Mouse (Mus musculus) megakaryocyte, embryonic 14.5 days (primary cell): Measurements from ENCODE around the gene Tmem242. TPM values are rescaled to one million over a fixed set of nuclear protein-coding genes. Genes with fewer than 3 reads are reported as not detected.
"Not testable (repeated sequence)": the region's sequence is repeated elsewhere in the genome, so short reads cannot be mapped to it uniquely, and the experiment has no call there.

ENCODE experiments used
- H3K27me3 ChIP-seq: replicated peaks from 2 replicates; pipeline ENCODE3; 2012; ENCODE audit warnings: inconsistent platforms
- H3K36me3 ChIP-seq: replicated peaks from 2 replicates; pipeline ENCODE3; 2012; ENCODE audit warnings: low read length, inconsistent platforms, mixed read lengths
- H3K4me1 ChIP-seq: 2 replicates; pipeline ENCODE4 v1.6.1; 2012; ENCODE audit warnings: inconsistent platforms
- H3K4me3 ChIP-seq: replicated peaks from 2 replicates; pipeline ENCODE3; 2012; ENCODE audit warnings: moderate library complexity, mild to moderate bottlenecking, inconsistent platforms
- H3K9me3 ChIP-seq: 2 replicates; pipeline ENCODE4 v1.6.1; 2012; ENCODE audit warnings: inconsistent platforms
- FLI1 ChIP-seq: IDR thresholded peaks from 2 replicates; pipeline ENCODE4 v1.6.1; 2012; ENCODE audit warnings: low read length, inconsistent platforms, mixed read lengths
- GATA1 ChIP-seq: IDR thresholded peaks from 3 replicates; pipeline ENCODE4 v1.6.1; 2012; ENCODE audit warnings: mixed read lengths, low read length, inconsistent platforms, borderline replicate concordance
- polyA plus RNA-seq: library from polyadenylated mRNA; stranded (reverse); fragments of >175 nt; gene quantifications from 2 replicates; pipeline ENCODE4 v1.2.3, GENCODE M21; 2012; ENCODE audit warnings: low replicate concordance; ENCODE audit not compliant: insufficient read depth

Tmem242 gene
- polyA plus RNA-seq, 1 experiment, result 50.8 TPM

- TF ChIP-seq GATA1, result no peak
- no peak for TF ChIP-seq FLI1
- 0 out of 2 replicates have a peak, but pooled peaks cover 3% of the 10 kb centered on the region for H3K9me3 ChIP-seq
- peaks cover 23% of the 10 kb centered on the region for H3K4me1 ChIP-seq
- H3K4me3 ChIP-seq, result no peak overlapping the region
- H3K27me3 ChIP-seq, result peaks cover 15% of the 10 kb centered on the region
- H3K36me3 ChIP-seq, result peaks cover under 1% of the 10 kb centered on the region
Observed at GRCm38 (mm10) chr17:5443751-5444150, 3.7 kb upstream of the Tmem242 start.

- peaks cover 10% of the 10 kb centered on the region for H3K27me3 ChIP-seq
- no peak for TF ChIP-seq GATA1
- no peak for TF ChIP-seq FLI1
- peaks cover 5% of the 10 kb centered on the region for H3K36me3 ChIP-seq
- H3K4me1 ChIP-seq, result peaks cover 28% of the 10 kb centered on the region
- H3K4me3 ChIP-seq, result no peak overlapping the region
- 0 out of 2 replicates have a peak, but pooled peaks cover 3% of the 10 kb centered on the region for H3K9me3 ChIP-seq
Observed at GRCm38 (mm10) chr17:5443260-5443659, 3.2 kb upstream of the Tmem242 start.

GRCm38 (mm10) chr17:5442403-5442802 lies 2.3 kb upstream of the Tmem242 start:
- Histone ChIP-seq H3K36me3 (peaks cover 14% of the 10 kb centered on the region), H3K4me1 (peaks cover 36% of the 10 kb centered on the region)
- not testable (repeated sequence) for H3K4me3 ChIP-seq, H3K9me3 ChIP-seq, H3K27me3 ChIP-seq

- 0 out of 2 replicates have a peak, but pooled peaks cover 3% of the 10 kb centered on the region for H3K9me3 ChIP-seq
- H3K36me3 ChIP-seq, result peaks cover 34% of the 10 kb centered on the region
- TF ChIP-seq FLI1, result no peak
- no peak for TF ChIP-seq GATA1
- peaks cover 3% of the 10 kb centered on the region for H3K27me3 ChIP-seq
- H3K4me1 ChIP-seq, result peaks cover 30% of the 10 kb centered on the region
- H3K4me3 ChIP-seq, result peak overlapping the region; percentile 94
Observed at GRCm38 (mm10) chr17:5439831-5440158, 264 bp downstream of the Tmem242 start.

GRCm38 (mm10) chr17:5429772-5430133 lies 10.3 kb downstream of the Tmem242 start:
- Histone ChIP-seq H3K4me3 (no peak overlapping the region), H3K27me3 (no peaks in the 10 kb centered on the region), H3K4me1 (peaks cover 33% of the 10 kb centered on the region), H3K9me3 (no peaks in the 10 kb centered on the region), H3K36me3 (peaks cover 73% of the 10 kb centered on the region)
- TF ChIP-seq FLI1 (no peak), GATA1 (no peak)

- no peaks in the 10 kb centered on the region for H3K9me3 ChIP-seq
- peaks cover 38% of the 10 kb centered on the region for H3K4me1 ChIP-seq
- H3K4me3 ChIP-seq, result no peak overlapping the region
- no peak for TF ChIP-seq GATA1
- TF ChIP-seq FLI1, result no peak
- peaks cover 70% of the 10 kb centered on the region for H3K36me3 ChIP-seq
- no peaks in the 10 kb centered on the region for H3K27me3 ChIP-seq
Observed at GRCm38 (mm10) chr17:5429090-5429771, 10.8 kb downstream of the Tmem242 start.

GRCm38 (mm10) chr17:5425204-5425603 lies 14.9 kb downstream of the Tmem242 start:
- Histone ChIP-seq H3K27me3 (no peaks in the 10 kb centered on the region), H3K36me3 (peaks cover 66% of the 10 kb centered on the region), H3K4me1 (peaks cover 74% of the 10 kb centered on the region), H3K4me3 (peak overlapping the region; percentile 47), H3K9me3 (no peaks in the 10 kb centered on the region)
- TF ChIP-seq GATA1 (peak; percentile 12; the same call in 1 of the 3 replicates), FLI1 (no peak)

- Histone ChIP-seq H3K4me3 (no peak overlapping the region), H3K9me3 (no peaks in the 10 kb centered on the region), H3K4me1 (peaks cover 74% of the 10 kb centered on the region), H3K36me3 (peaks cover 68% of the 10 kb centered on the region), H3K27me3 (no peaks in the 10 kb centered on the region)
- TF ChIP-seq GATA1 (no peak), FLI1 (no peak)
Observed at GRCm38 (mm10) chr17:5424156-5424555, 15.9 kb downstream of the Tmem242 start.

GRCm38 (mm10) chr17:5421835-5422234 lies 18.2 kb downstream of the Tmem242 start:
- no peak for TF ChIP-seq GATA1
- Histone ChIP-seq H3K9me3 (peaks cover 11% of the 10 kb centered on the region), H3K27me3 (no peaks in the 10 kb centered on the region), H3K36me3 (peaks cover 72% of the 10 kb centered on the region), H3K4me1 (peaks cover 80% of the 10 kb centered on the region), H3K4me3 (no peak overlapping the region)

GRCm38 (mm10) chr17:5419771-5420518 lies 20.1 kb downstream of the Tmem242 start:
- no peak overlapping the region for H3K4me3 ChIP-seq
- TF ChIP-seq GATA1, result no peak
- no peak for TF ChIP-seq FLI1
- H3K9me3 ChIP-seq, result peaks cover 11% of the 10 kb centered on the region
- H3K36me3 ChIP-seq, result peaks cover 87% of the 10 kb centered on the region
- H3K27me3 ChIP-seq, result no peaks in the 10 kb centered on the region
- peaks cover 79% of the 10 kb centered on the region for H3K4me1 ChIP-seq
